Mouse (Mus musculus) hematopoietic stem cell, adult 5-6 weeks (primary cell): Measurements from ENCODE around the gene F2rl1. TPM values are rescaled to one million over a fixed set of nuclear protein-coding genes. Genes with fewer than 3 reads are reported as not detected.

Experiments
- ATAC-seq, 2 experiments: fragments of 125-278 bp in 1 of 2; replicated peaks in 1 of 2; 2 replicates each; pipeline ENCODE4 v1.8.0; 2016 to 2017; ENCODE audit warnings: inconsistent platforms in 2 of 2, mild to moderate bottlenecking in 2 of 2, moderate number of reproducible peaks in 2 of 2, low read depth in 1 of 2, moderate TSS enrichment in 1 of 2; ENCODE audit not compliant: low FRiP score in 2 of 2, poor library complexity in 2 of 2, severe bottlenecking in 2 of 2, insufficient read depth in 1 of 2, low TSS enrichment in 1 of 2
- total RNA-seq: library from RNA; stranded (forward); fragments of 172-1452, 232-1000 nt; gene quantifications from 2 replicates; pipeline ENCODE4 v1.2.3, GENCODE M21; 2017

Gene F2rl1
- total RNA-seq: not detected in 2 replicates

DNA sequence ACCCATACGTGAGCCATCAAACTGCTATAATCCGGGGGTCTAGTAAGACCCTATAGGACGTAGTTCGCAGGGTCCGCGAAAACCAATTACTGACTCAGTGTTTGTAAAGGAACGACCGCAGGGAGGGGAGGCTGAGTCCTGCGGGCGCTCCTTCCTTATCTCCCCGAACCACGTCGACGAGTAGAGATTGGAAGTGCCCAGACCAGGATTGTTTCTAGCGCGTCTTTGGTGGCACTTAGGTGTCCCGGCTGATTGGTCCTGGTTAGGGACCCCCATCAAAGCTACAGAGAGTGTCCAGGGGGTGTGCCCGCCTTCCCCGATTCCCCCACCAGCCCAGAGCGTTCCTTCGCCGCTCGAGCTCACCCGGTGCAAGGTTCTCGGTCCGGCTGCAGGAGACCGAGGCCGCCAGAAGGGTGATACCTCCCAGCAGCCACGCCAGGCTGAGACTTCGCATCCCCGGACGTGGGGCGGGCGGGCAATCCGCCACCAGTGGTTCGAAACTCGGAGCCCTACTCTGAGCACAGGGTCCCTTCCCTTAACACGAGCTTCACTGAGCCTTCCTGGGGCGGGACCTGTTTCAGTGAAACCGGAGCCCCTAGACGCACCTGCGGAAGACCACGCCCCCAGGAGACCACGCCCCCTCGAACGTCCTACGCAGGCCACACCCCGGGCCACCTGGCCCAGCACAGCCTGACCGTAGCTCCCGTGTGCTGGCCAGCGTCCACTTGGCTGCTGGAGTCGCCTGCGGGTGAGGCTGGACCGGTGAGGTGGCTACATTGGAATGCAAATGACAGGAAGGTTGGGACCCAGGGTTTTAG is at the start of gene F2rl1:
F2rl1 (minus strand) TSS at position 554 of the 818 bp plus-strand sequence.
- peak; percentile 40 to 51; a peak in 3 of 4 replicates for ATAC-seq

DNA sequence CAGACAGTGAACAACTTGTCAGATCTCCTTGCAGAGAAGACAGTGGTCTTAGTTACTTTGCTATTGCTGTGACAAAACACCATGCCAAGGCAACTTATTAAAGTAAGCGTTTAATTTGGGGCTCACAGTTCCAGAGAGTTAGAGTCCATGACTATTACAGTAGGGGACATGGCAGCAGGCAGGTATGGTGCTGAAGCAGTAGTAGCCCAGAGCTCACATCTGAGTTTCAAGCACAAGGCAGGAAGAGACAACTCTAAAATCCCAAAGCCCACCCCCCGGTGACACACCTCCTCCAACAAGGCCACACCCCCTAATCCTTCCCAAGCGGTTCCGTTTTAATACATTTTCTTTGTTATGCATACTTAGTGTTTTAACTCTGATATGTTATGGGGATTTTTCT is 45.9 kb upstream of the F2rl1 start:
- no peak for ATAC-seq

DNA sequence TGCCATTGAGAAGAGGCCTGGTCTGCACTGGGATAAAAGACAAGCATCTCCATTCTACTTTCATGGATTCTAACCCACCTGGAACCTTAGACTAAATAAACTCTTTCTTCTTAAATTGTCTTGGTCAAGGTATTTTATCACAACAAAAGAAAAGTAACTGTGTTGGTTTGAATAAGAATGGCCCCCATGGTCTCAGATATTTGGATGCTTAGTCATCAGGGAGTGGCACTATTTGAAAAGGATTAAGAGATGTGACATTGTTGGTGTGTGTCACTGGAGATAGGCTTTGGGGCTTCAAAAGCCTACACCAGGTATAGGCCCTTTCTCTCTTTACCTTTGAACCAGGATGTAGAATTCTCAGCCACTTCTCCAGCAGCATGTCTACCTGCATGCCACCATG is 44.3 kb upstream of the F2rl1 start:
- ATAC-seq: no peak

DNA sequence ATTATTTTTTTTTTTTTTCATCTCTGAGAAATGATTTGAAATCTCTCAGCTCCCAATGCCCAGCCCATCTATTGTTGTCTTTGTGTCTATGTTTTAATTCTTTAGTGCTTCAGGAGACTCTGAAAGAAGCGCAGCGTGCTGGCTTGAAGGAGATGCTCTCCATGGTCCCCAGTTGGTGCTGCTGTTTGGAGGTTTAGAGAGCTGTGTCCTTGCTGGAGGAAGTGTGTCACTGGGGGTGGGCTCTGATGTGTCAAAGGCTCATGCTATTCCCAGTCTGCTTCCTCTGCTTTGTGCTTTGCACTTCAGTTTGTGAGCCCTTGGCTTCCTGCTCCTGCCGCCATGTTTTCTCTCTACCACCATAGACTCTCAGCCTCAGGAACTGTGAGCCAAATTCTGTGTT is 43.3 kb upstream of the F2rl1 start:
- ATAC-seq: no peak

DNA sequence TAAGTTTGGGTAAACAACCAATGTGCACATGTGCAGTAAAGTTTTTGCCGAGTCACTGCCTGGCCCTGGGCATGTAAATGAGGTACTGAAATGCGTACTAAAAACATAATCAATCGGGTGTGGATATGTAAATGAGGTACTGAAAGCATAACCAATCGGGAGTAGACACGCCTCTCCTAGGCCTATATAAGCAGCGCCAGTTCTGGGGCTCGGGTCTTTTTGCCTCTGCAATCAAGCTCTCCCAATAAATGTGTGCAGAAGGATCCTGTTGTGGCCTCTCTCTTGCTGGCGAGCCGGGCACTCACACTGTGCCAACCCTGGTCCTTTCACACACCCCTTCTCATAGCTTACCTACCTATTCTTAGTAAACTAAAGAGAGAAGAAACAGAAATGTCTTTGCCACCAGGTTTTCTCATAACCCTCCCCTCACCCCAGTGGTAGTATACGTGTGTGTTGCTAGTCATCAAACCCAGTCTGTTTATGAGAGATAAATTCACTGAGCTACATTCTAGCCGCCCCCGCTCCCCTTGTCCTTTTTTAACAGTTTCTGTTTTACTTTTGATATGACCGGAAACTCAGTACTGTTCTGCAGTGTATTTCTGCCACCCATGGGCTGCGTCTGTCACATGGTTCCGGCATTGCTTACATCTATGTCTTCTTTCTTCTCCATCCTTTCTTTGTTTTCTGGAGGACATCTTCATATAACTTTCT is 42.0 kb upstream of the F2rl1 start:
- no peak for ATAC-seq

DNA sequence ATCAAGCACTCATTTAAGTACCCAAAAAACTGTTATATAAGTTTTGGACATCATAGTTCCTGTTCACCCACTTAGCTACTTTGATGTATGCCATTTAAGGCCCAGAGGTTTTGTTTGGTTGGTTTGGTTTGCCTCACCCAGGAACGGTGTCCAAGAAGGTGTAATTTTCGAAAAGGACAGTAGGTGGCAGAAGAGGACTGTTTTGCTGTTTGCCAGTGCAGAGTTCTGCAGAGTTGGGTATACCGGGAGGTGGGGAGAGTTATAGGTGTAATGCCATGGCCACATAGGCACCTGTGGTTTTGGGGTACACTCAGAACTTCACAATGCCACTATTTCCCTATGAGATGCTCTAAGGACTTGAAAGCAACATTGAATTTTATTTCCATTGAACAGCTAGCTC is 38.7 kb upstream of the F2rl1 start:
- ATAC-seq: peak; percentile 89 to 91

DNA sequence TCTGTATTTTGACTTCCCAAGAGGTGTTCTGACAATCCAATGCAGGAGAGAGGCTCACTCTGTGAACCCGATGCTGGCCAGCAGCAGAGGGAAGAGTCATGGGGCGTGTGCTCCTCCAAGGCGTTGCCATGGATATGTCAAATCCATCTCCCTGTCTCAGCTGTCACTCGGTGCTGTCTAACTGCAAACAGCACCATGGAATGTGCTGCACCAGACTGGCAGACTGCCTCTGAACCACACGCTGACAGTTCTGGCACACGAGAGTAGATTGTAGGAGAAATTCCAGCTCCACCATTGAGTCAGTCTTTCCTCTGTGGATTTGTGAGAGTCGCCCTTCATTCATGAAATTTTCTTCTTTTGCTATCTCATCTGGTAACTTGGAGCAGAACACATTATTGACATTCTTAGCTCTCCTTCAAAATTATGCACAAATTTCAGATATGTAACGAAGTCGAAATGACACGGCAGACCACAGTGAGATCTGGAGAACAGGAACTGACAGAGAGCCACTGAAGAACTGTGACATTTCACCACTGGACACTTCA is 38.1 kb upstream of the F2rl1 start:
- no peak for ATAC-seq

DNA sequence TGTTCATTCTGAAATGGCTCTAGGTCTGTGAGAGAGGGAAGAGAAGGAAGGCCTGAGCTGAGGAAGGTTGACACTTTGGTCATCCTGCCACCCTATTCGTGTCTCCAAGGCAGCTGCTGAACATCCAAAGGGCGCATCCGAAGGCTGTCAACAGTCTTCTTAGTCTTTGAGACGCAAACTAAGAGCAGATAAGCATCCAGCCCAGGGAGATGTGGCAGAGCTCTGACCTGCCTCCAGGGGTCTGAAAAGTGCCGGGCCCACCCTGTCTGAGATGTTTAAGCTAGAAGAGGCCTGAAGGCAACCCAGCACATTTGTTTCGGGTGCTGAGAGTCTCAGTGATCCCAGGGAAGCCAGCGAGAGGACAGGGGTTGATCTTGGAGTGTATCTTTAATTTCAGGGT is 32.3 kb upstream of the F2rl1 start:
- no peak for ATAC-seq

DNA sequence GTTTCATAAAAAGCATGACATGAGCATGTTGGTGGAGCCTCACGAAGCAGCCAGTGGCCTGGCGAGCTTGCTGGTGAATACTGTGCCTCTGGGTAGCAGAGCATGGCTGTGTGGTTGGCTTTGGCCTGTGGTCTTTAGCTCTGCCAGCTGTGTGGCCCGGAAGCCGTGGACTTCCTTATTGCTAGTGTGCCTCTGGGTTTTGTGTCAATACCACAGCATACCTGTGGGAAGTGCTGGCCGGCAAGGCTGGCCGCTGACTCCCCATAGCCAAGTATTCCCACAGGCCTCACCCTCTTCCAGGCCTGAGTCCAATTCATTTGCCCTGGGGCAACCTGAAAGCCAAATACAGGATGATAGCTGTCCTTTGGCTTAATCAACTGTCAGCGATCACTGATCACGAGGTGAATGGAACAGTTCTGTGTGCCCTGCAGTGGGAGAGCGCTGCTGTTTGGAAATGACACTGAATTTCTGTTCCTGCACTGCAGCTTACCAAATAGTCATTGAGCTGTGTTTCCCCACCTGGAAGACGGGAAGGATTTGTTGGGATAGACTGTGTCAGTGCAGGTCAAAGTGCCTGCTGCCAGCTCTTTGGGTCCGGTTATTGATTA is 29.0 kb upstream of the F2rl1 start:
- peak; percentile 91 to 95 for ATAC-seq

DNA sequence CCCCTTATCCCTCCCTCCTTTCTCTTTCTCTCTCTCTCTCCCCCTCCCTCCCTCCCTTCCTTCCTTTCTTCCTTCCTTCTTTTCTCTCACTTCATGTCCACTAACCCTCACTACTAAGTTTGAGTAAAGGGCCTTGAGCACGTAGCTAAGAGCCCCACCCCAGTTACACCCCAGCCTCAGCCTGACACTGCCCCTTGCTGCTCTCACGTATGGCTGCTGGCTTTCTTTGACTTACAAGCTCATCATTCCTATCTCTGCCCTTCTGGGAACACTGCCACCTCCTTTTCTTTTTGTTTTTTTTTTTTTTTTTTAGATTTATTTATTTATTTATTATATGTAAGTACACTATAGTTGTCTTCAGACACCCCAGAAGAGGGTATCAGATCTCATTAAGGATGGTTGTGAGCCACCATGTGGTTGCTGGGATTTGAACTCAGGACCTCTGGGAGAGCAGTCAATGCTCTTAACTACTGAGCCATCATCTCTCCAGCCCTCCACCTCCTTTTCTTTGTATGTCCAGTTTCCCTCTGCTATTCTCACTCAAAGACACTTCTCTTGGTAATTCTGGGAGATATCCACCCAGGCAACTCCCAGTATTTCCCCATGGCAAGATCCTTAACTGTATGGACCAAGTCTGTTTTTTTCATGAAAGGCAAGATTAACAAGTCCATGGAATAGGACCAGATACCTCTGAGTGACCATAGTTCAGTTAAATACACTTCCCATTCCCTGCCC is 25.8 kb upstream of the F2rl1 start:
- ATAC-seq: no peak

DNA sequence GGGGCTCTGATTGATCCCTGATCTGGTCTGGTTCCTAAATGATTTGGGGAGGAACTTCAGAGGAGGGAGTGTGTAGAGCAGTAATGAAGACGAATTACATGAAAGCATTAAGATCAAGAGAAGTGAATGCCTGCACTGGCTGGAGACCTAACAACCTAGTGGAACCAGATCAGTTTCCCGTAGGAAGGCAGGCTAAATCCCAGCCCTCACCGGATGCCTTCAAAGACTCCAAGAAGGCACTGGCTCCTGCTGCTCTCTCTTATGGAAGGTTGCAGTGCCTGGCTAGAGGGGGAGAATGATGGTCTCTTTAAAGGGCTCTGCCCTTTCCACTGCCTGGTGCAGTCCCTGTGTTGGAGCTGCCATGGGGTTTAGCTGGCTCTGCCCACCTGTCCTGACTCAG is 24.4 kb upstream of the F2rl1 start:
- no peak for ATAC-seq

DNA sequence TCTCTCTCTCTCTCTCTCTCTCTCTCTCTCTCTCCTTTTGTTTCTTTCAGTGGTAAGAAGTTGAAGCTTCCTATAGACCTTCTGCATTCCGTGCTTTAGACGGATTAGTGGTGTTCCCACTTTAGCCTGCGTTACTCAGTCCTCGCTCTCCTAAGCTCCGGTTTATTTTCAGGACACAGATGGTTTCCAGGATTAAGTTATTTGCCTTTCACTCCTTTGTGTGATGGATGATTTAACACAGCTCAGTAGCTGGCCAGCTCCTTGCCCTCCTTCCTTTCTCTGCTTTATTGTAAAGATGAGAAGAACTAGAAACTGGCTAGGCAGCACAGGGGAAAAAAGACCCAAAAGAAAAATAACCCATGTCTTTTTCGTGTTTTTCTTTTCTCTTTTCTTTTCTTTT is 23.8 kb upstream of the F2rl1 start:
- no peak for ATAC-seq

DNA sequence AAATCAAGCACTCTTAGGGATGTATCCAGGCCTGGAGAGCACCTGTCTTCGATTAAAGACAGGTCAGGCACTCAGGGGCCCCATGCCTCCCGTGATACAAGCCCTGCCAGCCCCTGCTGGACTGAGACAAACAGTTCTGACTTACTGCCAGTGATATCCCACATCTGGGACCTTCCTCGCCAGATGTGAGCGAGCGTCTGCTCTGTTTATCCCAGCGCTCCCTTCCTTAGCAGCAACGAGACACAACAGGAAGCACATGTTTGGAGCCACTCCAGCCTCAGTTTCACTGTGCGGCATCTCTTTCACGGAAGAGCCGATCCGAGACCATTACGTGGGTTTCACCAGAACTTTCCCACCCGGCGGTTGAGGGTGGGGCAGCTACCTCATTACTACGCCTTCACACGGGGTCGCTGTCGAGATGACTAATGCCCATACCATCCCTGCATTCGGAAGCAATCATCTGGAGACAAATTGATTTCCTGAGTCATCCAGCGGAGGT is 23.3 kb upstream of the F2rl1 start:
- ATAC-seq: peak; percentile 22 to 26; a peak in 2 of 4 replicates

DNA sequence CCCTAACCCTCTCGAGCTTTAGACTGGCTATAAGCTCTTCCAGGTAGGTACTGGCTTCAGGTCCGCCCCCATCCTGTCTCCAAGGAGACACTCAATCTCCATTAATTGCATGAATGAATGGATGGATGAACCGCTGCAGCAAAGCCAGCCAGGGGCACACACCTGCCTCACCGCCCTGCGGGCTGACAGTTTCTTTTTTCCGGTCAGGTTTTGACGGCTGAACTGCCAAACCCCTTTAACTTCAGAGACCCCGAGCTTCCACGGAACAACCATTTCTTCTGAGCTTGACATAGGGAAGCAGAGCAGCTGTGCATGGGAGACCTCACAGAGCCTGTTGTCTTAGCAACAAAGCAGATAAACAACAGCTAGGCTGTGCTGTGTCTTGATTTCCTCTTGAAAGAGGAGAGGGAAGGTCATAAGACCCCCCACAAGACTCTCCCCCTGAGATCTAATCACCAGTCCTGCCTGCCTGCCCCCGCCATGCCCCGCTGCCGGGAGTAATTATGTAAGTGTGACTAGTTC is 22.1 kb upstream of the F2rl1 start:
- no peak for ATAC-seq

DNA sequence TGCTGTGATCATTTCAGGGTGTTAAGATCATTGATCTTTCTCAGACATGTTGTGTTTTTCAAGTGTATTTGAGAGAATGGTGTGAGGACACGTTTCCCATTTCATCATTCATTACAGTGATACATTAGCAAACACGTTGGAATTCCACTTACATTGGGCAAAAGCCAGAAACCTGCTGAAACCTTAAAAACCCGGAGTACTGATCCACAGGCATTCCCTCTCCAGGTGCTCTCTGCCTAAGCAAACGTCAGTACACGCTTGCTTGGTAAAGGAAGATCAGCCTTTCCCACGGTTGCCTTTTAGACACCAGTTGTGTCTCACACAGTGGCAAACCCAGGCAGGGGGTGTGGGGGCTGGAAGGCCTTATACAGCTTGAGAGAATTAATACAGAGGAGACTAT is 21.2 kb upstream of the F2rl1 start:
- ATAC-seq: no peak

DNA sequence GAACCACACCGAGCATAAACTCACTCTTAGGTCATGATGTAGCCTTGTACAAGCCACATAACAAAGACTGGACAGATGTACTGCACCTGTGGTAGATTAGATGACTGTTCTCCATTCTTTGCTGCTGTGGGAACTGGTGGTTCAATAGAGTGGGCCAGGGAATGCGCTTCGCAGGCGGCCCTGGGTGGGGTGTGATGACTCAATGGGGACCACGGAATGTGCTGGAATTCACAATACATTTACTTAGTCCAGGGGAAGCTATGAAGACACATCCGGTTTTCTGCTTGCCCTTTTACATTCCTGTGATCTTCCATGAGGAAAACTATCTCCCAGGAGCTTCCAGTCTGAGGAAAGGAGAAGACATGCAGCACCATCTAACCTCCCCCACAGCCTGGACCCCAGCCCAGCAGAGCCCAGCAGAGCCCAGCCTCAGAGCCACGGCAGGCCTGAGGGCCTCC is 20.7 kb upstream of the F2rl1 start:
- ATAC-seq: no peak

DNA sequence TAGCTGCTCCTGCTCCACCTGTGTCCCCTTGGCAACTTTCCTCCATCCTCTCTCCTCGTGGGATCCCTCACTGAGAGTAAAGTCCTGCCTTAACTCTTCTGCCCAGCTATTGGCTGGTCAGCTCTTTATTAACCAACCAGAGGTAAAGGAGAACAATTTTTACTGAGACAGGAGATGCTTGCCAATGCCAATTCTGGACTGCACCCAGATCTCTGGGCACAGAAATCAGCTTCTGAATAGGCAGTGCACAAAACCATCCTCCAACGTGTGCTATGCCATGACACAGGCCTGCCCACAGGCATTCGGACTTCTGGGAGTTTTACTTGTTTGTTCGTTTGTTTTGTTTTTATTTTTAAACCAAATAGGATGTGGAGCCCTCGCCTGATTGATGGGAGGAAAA is 13.0 kb upstream of the F2rl1 start:
- no peak for ATAC-seq
